Mouse (Mus musculus) liver, embryonic 16.5 days (tissue): ENCODE results near the gene Raver1. TPM values are rescaled to one million over a fixed set of nuclear protein-coding genes. Genes with fewer than 3 reads are reported as not detected.
A peak's percentile ranks its signal among the peaks of the same experiment; 100 is the strongest.

Source experiments
- ATAC-seq: fragments of 200-750 bp; cut with Nextera tagmentation; 2 replicates; pipeline ENCODE4 v1.8.0; 2017; ENCODE audit warnings: low read depth, mild to moderate bottlenecking, moderate number of reproducible peaks, moderate library complexity
- H3K27ac ChIP-seq: fragments of 300-500 bp; sonication (generic); 2 replicates; pipeline ENCODE4 v1.5.1; 2014; ENCODE audit warnings: mild to moderate bottlenecking, low read length
- H3K27me3 ChIP-seq: fragments of 300-500 bp; sonication (generic); 2 replicates; pipeline ENCODE4 v1.6.1; 2014; ENCODE audit warnings: low read depth, low read length, mixed read lengths; ENCODE audit not compliant: control insufficient read depth, insufficient read depth
- H3K36me3 ChIP-seq: fragments of 300-500 bp; sonication (generic); 2 replicates; pipeline ENCODE4 v1.6.1; 2014; ENCODE audit warnings: mild to moderate bottlenecking; ENCODE audit not compliant: control insufficient read depth, insufficient read depth
- H3K4me1 ChIP-seq: fragments of 300-500 bp; sonication (generic); 2 replicates; pipeline ENCODE4 v1.6.1; 2014; ENCODE audit warnings: low read depth, low read length, mixed read lengths; ENCODE audit not compliant: control insufficient read depth
- H3K4me2 ChIP-seq: fragments of 300-500 bp; sonication (generic); 2 replicates; pipeline ENCODE4 v1.6.1; 2014; ENCODE audit warnings: low read depth, low read length, mixed read lengths
- H3K4me3 ChIP-seq: fragments of 300-500 bp; sonication (generic); 2 replicates; pipeline ENCODE4 v1.5.1; 2014; ENCODE audit warnings: low read depth, mild to moderate bottlenecking, low read length
- H3K9ac ChIP-seq: fragments of 300-500 bp; sonication (generic); 2 replicates; pipeline ENCODE4 v1.6.1; 2014; ENCODE audit warnings: low read depth, low read length
- H3K9me3 ChIP-seq: fragments of 300-500 bp; sonication (generic); replicated peaks from 2 replicates; pipeline ENCODE4 v1.6.1; 2016; ENCODE audit warnings: low read length; ENCODE audit not compliant: control insufficient read depth
- WGBS: fragments of 180-500 bp; shearing (Covaris S2); extraction: QIAGEN DNeasy Blood & Tissue Kit; methylation state at CpG from one replicate; pipeline ENCODE4 v1.1.7; 2014; ENCODE audit not compliant: insufficient replicate concordance; 5-methylcytosine and 5-hydroxymethylcytosine counted together
- polyA plus RNA-seq: library from polyadenylated mRNA; unstranded; fragments of >200 nt; fragmentation: Nextera tagmentation; extraction: Ambion mirVana; gene quantifications from 2 replicates; pipeline ENCODE4 v1.2.1, GENCODE M21; 2015

Raver1 gene
- 17.6 and 19.8 TPM in 2 replicates for polyA plus RNA-seq

DNA sequence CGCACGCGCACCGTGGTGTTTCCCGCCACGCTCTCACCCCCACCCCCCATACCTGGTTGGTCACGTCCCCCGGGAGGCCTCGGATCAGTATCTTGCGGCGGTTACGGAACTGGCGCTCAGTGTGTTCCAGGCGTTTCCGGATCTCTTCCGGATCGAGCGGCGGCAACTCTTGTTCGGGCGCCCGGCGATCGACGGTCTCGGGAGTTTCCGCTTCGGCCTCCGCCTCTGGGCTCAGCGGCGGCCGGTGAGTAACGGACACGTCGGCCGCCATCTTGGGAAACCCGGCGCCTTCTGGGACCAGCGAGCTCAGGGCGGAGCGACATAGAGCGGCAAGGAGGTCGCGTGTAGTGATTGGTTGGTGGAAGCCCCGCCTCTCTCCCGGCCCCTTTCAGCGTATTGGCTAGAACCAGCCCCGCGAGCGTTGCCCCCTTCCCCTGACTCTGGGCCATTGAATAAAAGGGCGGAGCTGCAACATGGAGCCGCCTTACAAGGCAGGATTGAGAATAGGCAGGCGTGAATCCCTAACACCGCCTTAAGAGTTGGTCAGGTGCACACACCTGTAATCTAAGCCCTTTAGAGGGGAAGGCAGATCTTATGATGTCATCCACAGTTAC is at the start of gene Raver1, which contains the start of gene Gm38431:
Raver1 (minus strand) TSS at position 302 of the 614 bp plus-strand sequence.
Gm38431 (minus strand) TSS at position 291 of the 614 bp plus-strand sequence.
- H3K36me3 ChIP-seq: peaks cover 28% of the 10 kb centered on the region
- no peaks in the 10 kb centered on the region for H3K27me3 ChIP-seq
- H3K4me3 ChIP-seq: peak within 1 kb of the TSS; percentile 82
- peak within 1 kb of the TSS; percentile 80 for H3K4me2 ChIP-seq
- H3K9me3 ChIP-seq: no peaks in the 10 kb centered on the region
- H3K9ac ChIP-seq: peak within 1 kb of the TSS; percentile 84
- H3K4me1 ChIP-seq: peaks cover 18% of the 10 kb centered on the region
- peak within 1 kb of the TSS; percentile 87 for H3K27ac ChIP-seq
- under 1% methylated on average over 54 of the region's 54 CpGs for WGBS
- peak; percentile 100 for ATAC-seq

DNA sequence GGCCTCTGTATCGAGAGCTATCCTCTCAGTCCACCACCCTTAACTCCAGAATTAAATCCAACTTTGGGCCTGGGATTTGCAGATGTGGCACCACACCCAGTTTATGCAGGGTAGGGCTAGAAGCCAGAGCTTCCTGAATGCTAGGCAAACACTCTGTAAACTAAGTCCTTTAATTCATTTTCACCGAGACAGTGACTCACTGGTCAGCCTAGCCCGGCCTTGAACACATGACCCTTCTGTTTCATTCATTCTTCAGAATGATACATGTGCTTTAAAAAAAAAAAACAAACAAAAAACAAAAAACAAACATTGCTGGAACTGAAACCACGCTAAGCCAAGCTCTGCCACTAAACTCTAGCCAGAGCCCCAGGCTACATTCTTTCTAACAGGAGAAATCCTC is 46.6 kb upstream of the Raver1 start:
- no peak overlapping the region for H3K4me2 ChIP-seq
- ATAC-seq: no peak
- no peak overlapping the region for H3K9ac ChIP-seq
- H3K36me3 ChIP-seq: peaks cover 37% of the 10 kb centered on the region
- H3K9me3 ChIP-seq: no peaks in the 10 kb centered on the region
- H3K4me1 ChIP-seq: no peaks in the 10 kb centered on the region; the same call in 1 of the 2 replicates
- no peak overlapping the region for H3K4me3 ChIP-seq
- H3K27ac ChIP-seq: no peak overlapping the region
- no peaks in the 10 kb centered on the region for H3K27me3 ChIP-seq
- WGBS: 65% methylated on average over 4 of the region's 4 CpGs

DNA sequence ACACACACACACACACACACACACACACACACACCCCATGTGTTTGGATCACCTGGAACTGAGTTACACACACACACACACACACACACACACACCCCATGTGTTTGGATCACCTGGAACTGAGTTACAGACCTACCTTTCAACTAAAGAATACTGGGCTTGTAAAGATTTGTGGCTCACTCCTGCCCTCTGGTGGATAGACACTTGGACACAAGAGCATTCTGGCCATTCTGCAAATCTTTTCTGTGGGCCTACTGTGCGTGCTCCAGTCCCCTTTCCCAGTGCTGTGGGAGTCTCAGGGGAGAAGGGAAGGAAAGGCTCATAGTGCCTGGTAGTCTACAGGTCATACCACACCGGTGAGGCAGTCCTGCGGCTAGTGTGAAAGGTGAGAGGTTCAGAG is 45.4 kb upstream of the Raver1 start:
- Histone ChIP-seq H3K9ac (no peak overlapping the region), H3K27me3 (no peaks in the 10 kb centered on the region), H3K9me3 (no peaks in the 10 kb centered on the region), H3K36me3 (peaks cover 32% of the 10 kb centered on the region), H3K4me3 (no peak overlapping the region), H3K4me2 (no peak overlapping the region), H3K27ac (no peak overlapping the region), H3K4me1 (no peaks in the 10 kb centered on the region; the same call in 1 of the 2 replicates)
- peak; percentile 20; the same call in 1 of the 2 replicates for ATAC-seq
- 44% methylated on average over 3 of the region's 3 CpGs for WGBS

DNA sequence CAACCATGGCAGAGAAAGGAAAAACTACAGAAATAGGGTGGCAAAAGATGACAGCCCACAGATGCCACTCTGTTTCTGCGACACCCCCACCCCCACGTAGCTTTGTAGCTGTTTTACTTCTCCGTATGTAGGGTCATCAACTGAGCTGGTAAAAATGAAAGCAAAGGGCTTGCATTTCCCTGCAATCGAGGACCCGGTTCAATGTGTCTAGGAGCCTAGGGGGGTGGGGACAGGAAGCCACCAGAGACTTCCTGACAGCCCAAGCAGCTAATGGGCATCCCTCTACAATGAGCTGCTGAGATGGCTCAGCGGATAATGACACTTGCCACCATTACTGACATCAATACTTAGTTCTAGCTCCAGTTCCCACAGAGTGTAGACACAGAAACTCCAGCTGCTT is 44.6 kb upstream of the Raver1 start:
- WGBS: 34% methylated on average over 6 of the region's 6 CpGs
- Histone ChIP-seq H3K4me2 (no peak overlapping the region), H3K4me3 (no peak overlapping the region), H3K4me1 (peaks cover 2% of the 10 kb centered on the region), H3K36me3 (peaks cover 24% of the 10 kb centered on the region), H3K27me3 (no peaks in the 10 kb centered on the region), H3K9ac (no peak overlapping the region), H3K27ac (no peak overlapping the region; the same call in 1 of the 2 replicates), H3K9me3 (no peaks in the 10 kb centered on the region)
- no peak for ATAC-seq

DNA sequence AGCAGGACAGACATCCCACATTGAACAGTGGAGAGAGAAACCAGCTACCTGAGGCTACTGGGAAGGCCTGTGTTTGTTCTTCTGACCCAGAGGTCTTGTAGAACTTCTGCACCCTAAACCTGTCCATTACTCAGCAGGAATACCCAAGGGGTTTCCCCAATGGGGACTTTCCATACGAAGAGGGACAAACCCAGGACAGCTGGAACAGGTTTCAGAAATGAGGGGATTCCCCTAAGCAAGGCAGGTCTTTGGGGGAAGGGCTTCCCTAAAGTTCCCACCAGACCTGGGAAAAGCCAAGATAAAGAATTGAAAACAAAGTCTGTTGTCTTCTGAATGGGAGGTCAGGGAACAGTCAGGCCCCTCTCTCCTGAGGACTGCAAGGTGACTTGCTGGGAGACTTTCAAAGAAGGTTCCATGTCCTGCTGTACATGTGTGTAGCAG is 44.2 kb upstream of the Raver1 start:
- no peaks in the 10 kb centered on the region for H3K27me3 ChIP-seq
- H3K4me1 ChIP-seq: peaks cover 4% of the 10 kb centered on the region
- H3K9ac ChIP-seq: no peak overlapping the region
- no peak overlapping the region for H3K4me3 ChIP-seq
- H3K27ac ChIP-seq: no peak overlapping the region; the same call in 1 of the 2 replicates
- ATAC-seq: no peak
- H3K9me3 ChIP-seq: no peaks in the 10 kb centered on the region
- 48% methylated on average over 1 of the region's 1 CpGs for WGBS
- peaks cover 19% of the 10 kb centered on the region for H3K36me3 ChIP-seq
- no peak overlapping the region for H3K4me2 ChIP-seq

DNA sequence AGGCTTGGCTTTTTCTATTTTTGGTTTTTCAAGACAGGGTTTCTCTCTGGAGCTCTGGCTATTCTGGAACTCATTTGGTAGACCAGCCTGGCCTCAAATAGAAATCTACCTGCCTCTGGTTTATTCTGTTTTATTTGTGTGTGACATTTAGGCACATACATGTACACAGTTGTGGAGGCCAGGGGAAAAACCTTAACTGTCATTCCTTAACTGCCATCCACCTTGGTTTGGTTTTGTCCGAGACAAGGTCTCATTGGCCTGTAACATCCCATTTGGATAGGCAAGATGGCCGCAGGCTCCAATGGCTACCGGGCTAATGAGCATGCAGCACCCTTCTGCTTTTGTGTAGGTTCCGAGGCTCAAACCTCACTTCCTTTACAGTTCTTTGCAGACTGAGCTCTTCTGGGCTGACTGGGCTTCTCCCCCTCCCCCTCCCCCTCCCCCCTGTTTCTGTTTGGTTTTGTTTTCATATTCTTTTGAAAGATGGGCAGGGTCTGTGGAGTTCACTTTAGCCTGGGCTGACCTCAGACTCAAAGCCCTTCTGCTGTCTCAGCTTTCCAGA is 43.6 kb upstream of the Raver1 start:
- H3K4me2 ChIP-seq: no peak overlapping the region
- no peaks in the 10 kb centered on the region for H3K27me3 ChIP-seq
- WGBS: 58% methylated on average over 4 of the region's 4 CpGs
- H3K9me3 ChIP-seq: no peaks in the 10 kb centered on the region
- no peak overlapping the region for H3K4me3 ChIP-seq
- no peak for ATAC-seq
- no peak overlapping the region for H3K9ac ChIP-seq
- peaks cover 14% of the 10 kb centered on the region for H3K36me3 ChIP-seq
- peaks cover 8% of the 10 kb centered on the region for H3K4me1 ChIP-seq
- H3K27ac ChIP-seq: no peak overlapping the region

DNA sequence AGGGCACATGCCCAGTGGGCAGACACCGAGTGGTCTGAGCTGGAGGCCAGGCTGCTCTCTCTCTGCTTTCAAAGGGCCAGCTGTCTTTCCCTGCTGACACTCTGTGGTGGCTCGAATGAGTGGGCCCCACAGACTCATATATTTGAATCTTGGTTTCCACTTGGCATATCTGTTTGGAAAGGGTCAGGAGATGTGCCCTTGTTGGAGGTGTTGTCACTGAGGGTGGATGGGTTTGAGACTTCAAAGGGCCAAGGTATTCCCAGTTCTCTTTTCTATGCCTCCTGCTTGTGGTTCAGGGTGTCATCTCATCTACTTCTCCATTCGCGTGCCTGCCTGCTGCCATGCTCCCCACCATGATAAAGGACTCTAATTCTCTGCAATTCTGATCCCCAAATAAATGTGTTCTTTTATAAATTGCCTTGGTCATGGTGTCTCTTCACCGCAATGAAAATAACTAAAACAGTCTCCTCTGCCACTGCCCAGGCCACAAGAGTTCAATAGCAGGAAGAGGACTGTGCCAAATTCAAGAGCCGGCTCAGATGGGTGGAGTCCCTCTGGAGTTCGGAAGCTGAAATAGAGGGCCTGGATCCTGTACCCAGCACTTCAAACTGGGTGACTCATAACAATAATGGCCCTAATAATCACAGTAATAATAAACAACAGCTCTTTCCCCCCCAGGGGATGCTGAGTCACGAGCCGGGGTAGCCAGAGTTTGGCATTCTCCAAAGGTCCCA is 43.0 kb upstream of the Raver1 start:
- no peak for ATAC-seq
- Histone ChIP-seq H3K27me3 (no peaks in the 10 kb centered on the region), H3K4me3 (no peak overlapping the region), H3K9ac (no peak overlapping the region), H3K4me2 (no peak overlapping the region), H3K9me3 (no peaks in the 10 kb centered on the region), H3K4me1 (peaks cover 11% of the 10 kb centered on the region), H3K27ac (no peak overlapping the region), H3K36me3 (peaks cover 8% of the 10 kb centered on the region)
- WGBS: 50% methylated on average over 9 of the region's 9 CpGs

DNA sequence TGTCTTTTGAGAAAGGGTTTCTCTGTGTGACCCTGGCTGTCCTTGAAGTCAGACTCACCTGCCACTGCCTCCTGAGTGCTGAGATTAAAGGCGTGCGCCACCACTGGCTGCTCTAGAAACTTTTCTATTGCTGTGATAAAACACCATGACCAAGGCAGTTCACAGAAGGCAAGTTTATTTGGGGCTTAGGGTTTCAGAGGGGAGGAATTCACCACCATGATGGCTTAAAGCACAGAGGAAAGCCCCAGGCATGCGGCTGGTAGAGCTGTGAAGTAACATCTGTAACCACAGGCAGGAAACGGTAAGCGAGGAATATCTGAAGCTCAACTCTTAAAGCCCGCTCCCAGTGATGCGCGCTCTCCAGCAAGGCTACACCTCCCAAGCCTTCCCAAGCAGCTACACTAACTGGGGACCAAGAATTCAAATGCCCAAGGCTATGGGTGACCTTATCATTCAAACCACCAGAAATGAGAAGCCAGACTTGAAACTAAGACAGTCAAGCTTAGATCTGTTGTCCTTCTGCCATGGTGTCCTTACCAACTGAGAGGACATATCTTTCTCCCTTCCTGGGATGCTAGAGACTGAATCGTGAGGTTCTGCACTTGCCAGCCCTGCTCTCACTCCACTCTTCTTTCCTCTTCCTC is 41.4 kb upstream of the Raver1 start:
- 29% methylated on average over 9 of the region's 9 CpGs for WGBS
- H3K9ac ChIP-seq: no peak overlapping the region
- ATAC-seq: no peak

More for the DNA sequence above, 41.4 kb upstream of the Raver1 start:
- Histone ChIP-seq H3K4me2 (0 out of 2 replicates have a peak overlapping the region, but pooled peaks have one; percentile 4), H3K27ac (no peak overlapping the region), H3K36me3 (no peaks in the 10 kb centered on the region; the same call in 1 of the 2 replicates), H3K4me1 (peaks cover 11% of the 10 kb centered on the region), H3K4me3 (no peak overlapping the region), H3K27me3 (no peaks in the 10 kb centered on the region), H3K9me3 (no peaks in the 10 kb centered on the region)
